Mouse (Mus musculus) stomach, postnatal 0 days (tissue): ENCODE measurements at regions not wholly inside any gene's neighbourhood (a gene's known extent, or its start where the extent isn't known, plus 50 kb on each side); places are given as distances from the start of the nearest gene placed in this dataset.

ENCODE experiments used
- CTCF ChIP-seq: IDR thresholded peaks from 2 replicates; pipeline ENCODE4 v1.5.1; 2016; ENCODE audit warnings: antibody characterized with exemption, low read depth, mild to moderate bottlenecking, moderate library complexity
- EP300 ChIP-seq: optimal IDR thresholded peaks from 2 replicates; pipeline ENCODE3; 2016; ENCODE audit warnings: antibody characterized with exemption

GRCm38 (mm10) chr14:71327621-71328020, 728.0 kb upstream of the Fam160b2 start:
- TF ChIP-seq CTCF (no peak), EP300 (no peak)
